Mouse (Mus musculus) heart, embryonic 14.5 days (tissue): ENCODE results near the gene Epha7. TPM values are rescaled to one million over a fixed set of nuclear protein-coding genes. Genes with fewer than 3 reads are reported as not detected.

Experiments
- ATAC-seq: fragments of 200-750 bp; cut with Nextera tagmentation; 2 replicates; pipeline ENCODE4 v1.8.0; 2017; ENCODE audit warnings: low read depth, moderate TSS enrichment; ENCODE audit not compliant: insufficient number of reproducible peaks, insufficient read depth, low FRiP score
- H3K27ac ChIP-seq, 2 experiments: fragments of 200-500 bp in 1 of 2; fragments of 300-500 bp in 1 of 2; sonication (generic) in 1 of 2; replicated peaks in 1 of 2; 2 replicates each; pipeline ENCODE4 v1.5.1; 2012 to 2014; ENCODE audit warnings: low read depth in 2 of 2, low read length in 2 of 2, control low read depth in 1 of 2, mild to moderate bottlenecking in 1 of 2, mixed read lengths in 1 of 2; ENCODE audit not compliant: control insufficient read depth in 1 of 2, insufficient read depth in 1 of 2
- H3K27me3 ChIP-seq: fragments of 300-500 bp; sonication (generic); 2 replicates; pipeline ENCODE4 v1.6.1; 2014; ENCODE audit warnings: mild to moderate bottlenecking, low read length, control low read depth; ENCODE audit not compliant: control insufficient read depth, insufficient read depth
- H3K36me3 ChIP-seq: fragments of 300-500 bp; sonication (generic); 2 replicates; pipeline ENCODE4 v1.6.1; 2014; ENCODE audit warnings: mild to moderate bottlenecking, control low read depth, low read length, mixed read lengths; ENCODE audit not compliant: control insufficient read depth, insufficient read depth
- H3K4me1 ChIP-seq, 2 experiments: fragments of 200-500 bp in 1 of 2; fragments of 300-500 bp in 1 of 2; sonication (generic) in 1 of 2; 2 replicates each; pipeline ENCODE4 v1.6.1; 2012 to 2014; ENCODE audit warnings: low read length in 2 of 2, control low read depth in 1 of 2, mixed read lengths in 1 of 2; ENCODE audit not compliant: control insufficient read depth in 2 of 2, insufficient read depth in 2 of 2
- H3K4me2 ChIP-seq: fragments of 300-500 bp; sonication (generic); 2 replicates; pipeline ENCODE4 v1.6.1; 2014; ENCODE audit warnings: mild to moderate bottlenecking, low read length
- H3K4me3 ChIP-seq, 2 experiments: fragments of 200-500 bp in 1 of 2; fragments of 300-500 bp in 1 of 2; sonication (generic) in 1 of 2; 2 replicates each; pipeline ENCODE4 v1.5.1; 2012 to 2014; ENCODE audit warnings: low read length in 2 of 2, mild to moderate bottlenecking in 2 of 2, control low read depth in 1 of 2, low read depth in 1 of 2, moderate library complexity in 1 of 2; ENCODE audit not compliant: control insufficient read depth in 1 of 2, insufficient read depth in 1 of 2
- H3K9ac ChIP-seq: fragments of 300-500 bp; sonication (generic); 2 replicates; pipeline ENCODE4 v1.6.1; 2014; ENCODE audit warnings: mild to moderate bottlenecking, low read length
- H3K9me3 ChIP-seq: fragments of 300-500 bp; sonication (generic); 2 replicates; pipeline ENCODE4 v1.6.1; 2016; ENCODE audit warnings: low read length, control low read depth; ENCODE audit not compliant: control insufficient read depth
- WGBS: fragments of 180-500 bp; shearing (Covaris S2); extraction: QIAGEN DNeasy Blood & Tissue Kit; methylation state at CpG from one replicate; pipeline ENCODE4 v1.1.7; 2014; 5-methylcytosine and 5-hydroxymethylcytosine counted together
- polyA plus RNA-seq: library from polyadenylated mRNA; unstranded; fragments of >200 nt; fragmentation: Nextera tagmentation; extraction: Ambion mirVana; gene quantifications from 2 replicates; pipeline ENCODE4 v1.2.1, GENCODE M21; 2014

Gene Epha7
- polyA plus RNA-seq, 1 experiment from 2014 or later = 33.5 TPM

DNA sequence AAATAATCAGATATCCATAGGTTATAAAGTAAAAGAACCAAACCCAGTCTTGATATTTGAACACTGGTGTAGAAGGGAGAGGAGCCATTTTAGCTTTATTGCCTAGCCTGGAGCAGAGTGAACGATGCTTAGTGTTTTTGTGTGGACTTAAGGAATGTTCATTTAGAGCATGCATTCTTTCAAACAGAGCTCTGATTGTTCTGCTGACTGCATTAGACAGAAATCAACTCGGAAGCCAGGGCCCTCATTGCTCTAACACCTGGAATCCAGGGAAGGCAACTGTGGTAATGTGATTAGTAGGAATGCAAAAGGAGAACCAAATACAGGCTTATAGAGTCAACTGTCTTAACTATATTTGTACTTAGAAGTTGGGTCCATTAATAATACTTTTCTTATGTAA lies 53.5 kb downstream of the Epha7 start:
- Histone ChIP-seq H3K9ac (no peak overlapping the region), H3K9me3 (no peaks in the 10 kb centered on the region), H3K36me3 (peaks cover 5% of the 10 kb centered on the region; the same call in 1 of the 2 replicates), H3K27me3 (no peaks in the 10 kb centered on the region), H3K4me1 (peaks cover 0 to 7% of the 10 kb centered on the region in 2 experiments; a peak in 2 of 4 replicates), H3K4me2 (no peak overlapping the region), H3K27ac (no peak overlapping the region), H3K4me3 (no peak overlapping the region)
- no peak for ATAC-seq
- WGBS = 31% methylated on average over 2 of the region's 2 CpGs

DNA sequence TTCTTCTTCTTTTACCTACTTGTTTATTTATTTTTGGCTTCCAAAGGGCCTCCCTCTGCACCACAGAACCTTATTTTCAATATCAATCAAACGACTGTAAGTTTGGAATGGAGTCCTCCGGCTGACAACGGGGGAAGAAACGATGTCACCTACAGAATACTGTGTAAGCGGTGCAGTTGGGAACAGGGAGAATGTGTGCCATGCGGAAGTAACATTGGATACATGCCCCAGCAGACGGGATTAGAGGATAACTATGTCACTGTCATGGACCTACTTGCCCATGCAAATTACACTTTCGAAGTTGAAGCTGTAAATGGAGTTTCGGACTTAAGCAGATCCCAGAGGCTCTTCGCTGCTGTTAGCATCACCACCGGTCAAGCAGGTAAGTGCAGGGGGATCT lies 58.7 kb downstream of the Epha7 start:
- peaks cover 17% of the 10 kb centered on the region for H3K36me3 ChIP-seq
- H3K27ac ChIP-seq = no peak overlapping the region
- no peaks in the 10 kb centered on the region for H3K9me3 ChIP-seq
- no peaks in the 10 kb centered on the region for H3K27me3 ChIP-seq
- peaks cover 0 to 7% of the 10 kb centered on the region in 2 experiments; a peak in 2 of 4 replicates for H3K4me1 ChIP-seq
- H3K9ac ChIP-seq = no peak overlapping the region
- H3K4me3 ChIP-seq = no peak overlapping the region
- ATAC-seq = no peak
- 89% methylated on average over 11 of the region's 11 CpGs for WGBS
- no peak overlapping the region for H3K4me2 ChIP-seq

DNA sequence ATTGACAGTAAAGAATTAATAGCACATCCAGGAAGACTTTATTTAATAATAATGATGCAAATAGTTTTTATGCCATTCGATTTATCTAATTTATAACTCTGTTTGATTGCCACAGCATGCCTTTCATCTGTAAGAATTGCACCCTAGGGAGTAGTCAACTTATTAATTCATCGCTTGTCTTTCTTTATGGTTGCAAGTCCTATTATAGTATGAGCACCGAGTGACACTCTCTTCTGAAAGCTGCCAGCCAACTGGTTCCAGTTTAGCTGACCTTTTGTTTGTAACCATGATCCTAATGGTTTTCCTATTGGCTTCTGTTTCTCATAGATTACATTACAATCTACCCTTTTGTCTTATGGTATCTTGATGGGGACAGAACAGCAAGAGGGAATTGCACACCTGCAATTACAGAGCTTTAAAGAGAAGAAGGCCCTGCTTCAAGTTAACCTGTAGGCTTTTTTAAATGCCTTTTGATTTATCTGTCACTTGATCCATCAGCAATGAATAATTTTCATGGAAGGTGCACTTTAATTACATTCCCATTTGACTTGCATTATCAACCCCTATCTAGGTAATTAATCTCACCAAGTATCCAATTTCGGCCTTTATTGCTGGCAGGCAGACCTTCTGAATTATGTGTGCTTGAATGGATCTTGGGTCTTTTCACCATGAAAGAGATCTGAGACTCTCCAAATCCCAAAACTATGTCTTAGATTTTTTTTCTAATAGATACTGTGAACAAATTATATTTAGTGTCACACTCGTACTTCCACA lies 68.5 kb downstream of the Epha7 start:
- H3K27ac ChIP-seq = no peak overlapping the region
- H3K9me3 ChIP-seq = no peaks in the 10 kb centered on the region
- no peak overlapping the region for H3K4me3 ChIP-seq
- 85% methylated on average over 5 of the region's 5 CpGs for WGBS
- no peak overlapping the region for H3K4me2 ChIP-seq
- no peak overlapping the region for H3K9ac ChIP-seq
- no peaks in the 10 kb centered on the region for H3K27me3 ChIP-seq
- H3K36me3 ChIP-seq = 0 out of 2 replicates have a peak, but pooled peaks cover 7% of the 10 kb centered on the region
- no peaks in the 10 kb centered on the region; a peak in 1 of 4 replicates for H3K4me1 ChIP-seq
- no peak for ATAC-seq

DNA sequence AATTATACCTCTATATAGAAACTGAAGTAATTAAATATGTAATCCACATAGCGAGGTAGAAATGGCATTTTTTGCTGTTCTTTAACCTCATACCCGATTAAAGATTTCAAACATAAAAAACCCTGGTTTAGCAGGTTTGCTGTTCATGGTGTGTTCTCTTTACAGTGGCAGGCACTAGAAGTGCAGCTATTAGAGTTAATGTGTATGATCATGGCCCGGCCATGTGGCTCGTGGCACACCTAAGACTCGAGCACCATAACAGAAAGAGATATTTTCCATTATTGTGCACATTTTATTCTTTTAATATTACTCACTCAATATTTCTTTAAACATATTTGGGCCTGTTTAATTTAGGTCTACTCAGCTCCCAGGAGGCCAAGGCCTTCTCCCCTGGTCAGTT lies 76.7 kb downstream of the Epha7 start:
- H3K27ac ChIP-seq = no peak overlapping the region
- H3K9me3 ChIP-seq = no peaks in the 10 kb centered on the region
- 93% methylated on average over 5 of the region's 5 CpGs for WGBS
- no peaks in the 10 kb centered on the region for H3K27me3 ChIP-seq
- no peak overlapping the region for H3K4me2 ChIP-seq
- ATAC-seq = no peak
- no peaks in the 10 kb centered on the region for H3K4me1 ChIP-seq
- 0 out of 2 replicates have a peak, but pooled peaks cover 10% of the 10 kb centered on the region for H3K36me3 ChIP-seq
- H3K9ac ChIP-seq = no peak overlapping the region
- no peak overlapping the region for H3K4me3 ChIP-seq

DNA sequence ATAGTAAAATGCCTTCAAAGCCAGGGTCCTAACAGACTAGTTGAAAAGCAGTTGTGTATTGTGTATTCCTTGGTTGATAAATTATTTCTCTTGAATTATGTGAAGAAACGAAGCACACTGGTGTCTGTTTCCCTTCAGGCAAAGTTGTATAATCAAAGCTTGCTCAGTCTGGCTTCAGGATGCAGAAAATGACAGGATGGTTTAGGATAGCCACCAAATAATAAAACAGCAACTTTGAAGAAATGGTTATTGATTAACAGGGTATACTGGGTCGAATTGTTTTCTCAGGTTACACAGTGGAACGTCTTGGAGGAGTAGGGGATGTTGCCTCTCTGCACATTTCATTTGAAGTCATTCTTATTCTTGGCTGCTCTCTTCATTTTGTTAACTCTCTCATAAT lies 77.2 kb downstream of the Epha7 start:
- no peak for ATAC-seq
- H3K4me3 ChIP-seq = no peak overlapping the region
- H3K4me1 ChIP-seq = no peaks in the 10 kb centered on the region
- H3K27ac ChIP-seq = no peak overlapping the region
- H3K4me2 ChIP-seq = no peak overlapping the region
- WGBS = 85% methylated on average over 3 of the region's 3 CpGs
- H3K9me3 ChIP-seq = no peaks in the 10 kb centered on the region
- no peak overlapping the region for H3K9ac ChIP-seq
- 0 out of 2 replicates have a peak, but pooled peaks cover 10% of the 10 kb centered on the region for H3K36me3 ChIP-seq
- no peaks in the 10 kb centered on the region for H3K27me3 ChIP-seq

DNA sequence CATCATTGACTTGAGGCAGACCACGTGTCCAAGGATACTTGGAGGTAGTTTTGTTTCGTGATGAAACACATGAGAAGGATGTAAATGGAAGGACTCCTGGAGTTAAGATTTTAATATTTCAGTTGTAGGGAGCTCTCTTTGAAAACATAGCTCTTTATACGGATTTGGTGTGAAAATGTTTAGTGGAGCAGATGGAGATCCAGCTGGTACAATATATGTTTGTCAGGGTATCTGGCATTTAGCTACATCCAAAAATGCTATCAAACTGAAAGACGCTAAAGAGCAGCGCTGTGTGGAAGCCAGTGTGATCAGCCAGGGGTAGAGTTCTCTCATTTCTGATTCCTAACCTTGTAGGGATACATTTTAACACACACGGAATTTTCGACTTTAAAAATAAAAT lies 82.5 kb downstream of the Epha7 start:
- Histone ChIP-seq H3K36me3 (0 out of 2 replicates have a peak, but pooled peaks cover 3% of the 10 kb centered on the region), H3K9ac (no peak overlapping the region), H3K27me3 (no peaks in the 10 kb centered on the region), H3K27ac (no peak overlapping the region), H3K4me1 (no peaks in the 10 kb centered on the region), H3K4me3 (no peak overlapping the region), H3K4me2 (no peak overlapping the region), H3K9me3 (no peaks in the 10 kb centered on the region)
- 88% methylated on average over 7 of the region's 7 CpGs for WGBS
- no peak for ATAC-seq

DNA sequence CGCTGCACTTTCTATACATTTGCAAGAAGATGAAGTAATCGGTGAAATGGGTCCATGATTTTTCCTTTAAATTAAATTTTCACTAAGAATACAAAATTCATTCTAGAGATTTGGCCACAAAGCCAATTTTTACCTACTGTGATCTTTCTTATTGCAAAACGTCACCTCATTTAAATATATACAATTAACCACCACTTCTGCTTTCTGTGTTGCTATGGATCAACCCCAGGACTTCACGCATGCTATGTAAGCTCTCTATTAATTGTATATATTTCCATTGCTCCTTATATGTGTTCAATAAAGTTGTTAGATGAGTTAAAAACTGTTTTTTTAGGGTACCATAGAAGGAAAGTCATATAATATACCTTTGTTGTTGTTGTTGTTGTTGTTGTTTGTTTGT lies 86.4 kb downstream of the Epha7 start:
- Histone ChIP-seq H3K4me3 (no peak overlapping the region), H3K4me2 (no peak overlapping the region), H3K36me3 (no peaks in the 10 kb centered on the region), H3K9ac (no peak overlapping the region), H3K27me3 (no peaks in the 10 kb centered on the region), H3K27ac (no peak overlapping the region), H3K9me3 (no peaks in the 10 kb centered on the region), H3K4me1 (no peaks in the 10 kb centered on the region)
- 92% methylated on average over 4 of the region's 4 CpGs for WGBS
- no peak for ATAC-seq

DNA sequence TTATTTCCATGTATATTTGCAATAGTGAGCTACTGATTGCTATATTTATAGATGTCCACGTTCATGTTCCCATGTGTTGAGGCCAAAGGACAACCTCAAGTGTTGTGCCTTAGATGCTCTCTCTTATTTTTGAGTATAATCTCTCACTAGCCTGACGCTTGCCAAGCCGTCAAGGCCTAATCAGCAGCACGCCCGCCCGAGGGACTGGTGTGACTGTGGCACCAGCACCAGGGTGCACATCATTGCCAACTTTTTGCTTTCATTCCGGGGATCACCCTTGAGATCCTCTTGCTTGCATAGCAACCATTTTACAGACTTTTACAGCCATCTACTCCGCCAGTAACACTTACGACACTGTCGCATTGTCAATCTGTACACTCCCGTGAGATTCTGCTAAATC lies 86.9 kb downstream of the Epha7 start:
- no peaks in the 10 kb centered on the region for H3K4me1 ChIP-seq
- no peaks in the 10 kb centered on the region for H3K36me3 ChIP-seq
- no peaks in the 10 kb centered on the region for H3K27me3 ChIP-seq
- 70% methylated on average over 11 of the region's 11 CpGs for WGBS
- H3K9me3 ChIP-seq = no peaks in the 10 kb centered on the region
- H3K4me3 ChIP-seq = no peak overlapping the region
- H3K9ac ChIP-seq = no peak overlapping the region
- ATAC-seq = no peak
- H3K4me2 ChIP-seq = no peak overlapping the region
- H3K27ac ChIP-seq = no peak overlapping the region
